Mouse (Mus musculus): ENCODE data around the gene G6pc3. TPM values are rescaled to one million over a fixed set of nuclear protein-coding genes. Genes with fewer than 3 reads are reported as not detected.

Gene G6pc3
- total RNA-seq, 2 experiments from 2014 or later: 14.7 to 23.8 TPM

- no peak for ATAC-seq (ENCODE audit: poor library complexity, severe bottlenecking)
Observed at GRCm38 (mm10) chr11:102241246-102241645, 51.8 kb downstream of the G6pc3 start.

- ATAC-seq (ENCODE audit: poor library complexity, severe bottlenecking): no peak
Observed at GRCm38 (mm10) chr11:102241874-102242273, 52.5 kb downstream of the G6pc3 start.

Other genes starting within 250 kb of the G6pc3 start
- not detected in 2 replicates for gene Sost, start 222.6 kb upstream of the G6pc3 start, total RNA-seq (2015)
- gene Sost, start 222.6 kb upstream of the G6pc3 start, total RNA-seq (2017): not detected in 2 replicates
- gene Cfap97d1, start 205.3 kb upstream of the G6pc3 start, total RNA-seq (2015): not detected in 2 replicates
- gene Cfap97d1, start 205.3 kb upstream of the G6pc3 start, total RNA-seq (2017): not detected in 2 replicates
- 24.9 and 30.3 TPM in 2 replicates for gene Dusp3, start 202.6 kb upstream of the G6pc3 start, total RNA-seq (2015)
- gene Dusp3, start 202.6 kb upstream of the G6pc3 start, total RNA-seq (2017): 21.9 and 25.2 TPM in 2 replicates
- not detected in 2 replicates for gene Mpp3, start 161.2 kb upstream of the G6pc3 start, total RNA-seq (2015)
- gene Mpp3, start 161.2 kb upstream of the G6pc3 start, total RNA-seq (2017): not detected in 2 replicates
- gene Cd300lg, start 148.1 kb upstream of the G6pc3 start, total RNA-seq (2015): 56.1 and 63.1 TPM in 2 replicates
- gene Cd300lg, start 148.1 kb upstream of the G6pc3 start, total RNA-seq (2017): 37.9 and 40.4 TPM in 2 replicates
- 0.02 and 0.57 TPM in 2 replicates for gene Mpp2, start 101.1 kb upstream of the G6pc3 start, total RNA-seq (2015)
- gene Mpp2, start 101.1 kb upstream of the G6pc3 start, total RNA-seq (2017): 0.11 TPM in 1 of 2 replicates, not detected in the other
- gene Ppy, start 88.3 kb upstream of the G6pc3 start, total RNA-seq (2015): not detected in 2 replicates
- gene Ppy, start 88.3 kb upstream of the G6pc3 start, total RNA-seq (2017): not detected in 2 replicates
- not detected in 2 replicates for gene Pyy, start 81.8 kb upstream of the G6pc3 start, total RNA-seq (2015)
- gene Pyy, start 81.8 kb upstream of the G6pc3 start, total RNA-seq (2017): not detected in 2 replicates
- gene Nags, start 44.1 kb upstream of the G6pc3 start, total RNA-seq (2015): not detected in 2 replicates
- not detected in 2 replicates for gene Nags, start 44.1 kb upstream of the G6pc3 start, total RNA-seq (2017)
- gene Tmem101, start 33.2 kb upstream of the G6pc3 start, total RNA-seq (2015): 7.9 and 8.4 TPM in 2 replicates
- gene Tmem101, start 33.2 kb upstream of the G6pc3 start, total RNA-seq (2017): 12.5 and 16.3 TPM in 2 replicates
- 81.3 and 83.9 TPM in 2 replicates for gene Lsm12, start 4.3 kb upstream of the G6pc3 start, total RNA-seq (2015)
- gene Lsm12, start 4.3 kb upstream of the G6pc3 start, total RNA-seq (2017): 43.0 and 46.5 TPM in 2 replicates
- gene Hdac5, start 40.5 kb downstream of the G6pc3 start, total RNA-seq (2015): 35.0 and 47.6 TPM in 2 replicates
- 36.2 and 36.5 TPM in 2 replicates for gene Hdac5, start 40.5 kb downstream of the G6pc3 start, total RNA-seq (2017)
- 8.7 and 12.8 TPM in 2 replicates for gene BC030867, start 59.3 kb downstream of the G6pc3 start, total RNA-seq (2015)
- 4.6 and 5.0 TPM in 2 replicates for gene BC030867, start 59.3 kb downstream of the G6pc3 start, total RNA-seq (2017)
- 0.04 TPM in 1 of 2 replicates, not detected in the other for gene Asb16, start 79.1 kb downstream of the G6pc3 start, total RNA-seq (2015)
- gene Asb16, start 79.1 kb downstream of the G6pc3 start, total RNA-seq (2017): not detected in 2 replicates
- 20.8 and 22.0 TPM in 2 replicates for gene Tmub2, start 95.3 kb downstream of the G6pc3 start, total RNA-seq (2015)
- 27.0 and 27.5 TPM in 2 replicates for gene Tmub2, start 95.3 kb downstream of the G6pc3 start, total RNA-seq (2017)
- gene Atxn7l3, start 107.0 kb downstream of the G6pc3 start, total RNA-seq (2015): 24.9 and 26.9 TPM in 2 replicates
- 25.5 and 25.7 TPM in 2 replicates for gene Atxn7l3, start 107.0 kb downstream of the G6pc3 start, total RNA-seq (2017)
- gene Ubtf, start 130.1 kb downstream of the G6pc3 start, total RNA-seq (2015): 19.6 and 22.4 TPM in 2 replicates
- 82.8 and 90.2 TPM in 2 replicates for gene Ubtf, start 130.1 kb downstream of the G6pc3 start, total RNA-seq (2017)
- 3.3 and 8.2 TPM in 2 replicates for gene Slc4a1, start 176.6 kb downstream of the G6pc3 start, total RNA-seq (2015)
- 3.3 and 7.2 TPM in 2 replicates for gene Slc4a1, start 176.6 kb downstream of the G6pc3 start, total RNA-seq (2017)
- gene Rundc3a, start 203.8 kb downstream of the G6pc3 start, total RNA-seq (2015): not detected in 2 replicates
- gene Rundc3a, start 203.8 kb downstream of the G6pc3 start, total RNA-seq (2017): not detected in 2 replicates
- 41.5 and 47.5 TPM in 2 replicates for gene Slc25a39, start 218.3 kb downstream of the G6pc3 start, total RNA-seq (2015)
- 20.5 and 22.8 TPM in 2 replicates for gene Slc25a39, start 218.3 kb downstream of the G6pc3 start, total RNA-seq (2017)
- 509 and 566 TPM in 2 replicates for gene Grn, start 240.7 kb downstream of the G6pc3 start, total RNA-seq (2015)
- gene Grn, start 240.7 kb downstream of the G6pc3 start, total RNA-seq (2017): 201 and 225 TPM in 2 replicates

Data from megakaryocyte, adult 5-6 weeks (primary cell).